Mouse (Mus musculus) 3134 (cell line): Measurements from ENCODE around the gene Ehbp1.
A peak's percentile ranks its signal among the peaks of the same experiment; 100 is the strongest.

ENCODE experiments used
- DNase-seq: peaks from one replicate; pipeline ENCODE4 v3.0.0-alpha.2; 2011; ENCODE audit warnings: low spot score; ENCODE audit not compliant: insufficient read length; ENCODE audit errors: extremely low read depth

The Ehbp1 gene

GRCm38 (mm10) chr11:22342242-22343207 is at the start of gene Ehbp1:
Gene Ehbp1, minus strand, starts transcription at chr11:22342292.
- DNase-seq, result peak; percentile 9

DNA sequence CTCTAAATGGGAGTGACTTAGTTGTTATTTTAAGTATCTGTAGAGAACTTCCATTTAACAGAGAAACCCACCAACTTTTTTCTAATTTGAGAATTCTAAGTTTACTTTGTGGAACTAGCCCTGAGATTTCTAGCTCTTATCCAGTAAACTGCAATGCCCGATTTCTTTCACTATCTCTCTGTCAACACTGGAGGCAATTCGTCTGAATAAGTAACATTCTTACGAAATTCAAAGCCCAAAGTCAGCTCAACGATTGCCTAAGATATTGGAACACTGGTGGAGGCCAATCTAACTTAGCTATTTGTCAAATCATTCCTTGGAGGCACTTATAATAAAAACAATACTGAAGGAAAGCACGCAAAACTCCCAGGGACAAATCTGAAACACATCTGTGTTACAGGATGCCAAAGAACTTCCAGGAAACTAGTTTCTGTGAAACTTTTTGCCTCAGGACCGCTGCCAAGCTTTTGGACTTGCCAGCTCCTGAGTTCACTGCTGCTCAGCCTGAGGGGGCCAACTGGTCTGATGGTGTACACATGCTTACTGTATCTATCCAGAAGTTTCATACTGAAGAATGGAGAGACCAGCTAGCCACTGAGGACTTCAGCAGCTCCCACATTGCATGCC is 45.5 kb upstream of the Ehbp1 start:
- no peak for DNase-seq

DNA sequence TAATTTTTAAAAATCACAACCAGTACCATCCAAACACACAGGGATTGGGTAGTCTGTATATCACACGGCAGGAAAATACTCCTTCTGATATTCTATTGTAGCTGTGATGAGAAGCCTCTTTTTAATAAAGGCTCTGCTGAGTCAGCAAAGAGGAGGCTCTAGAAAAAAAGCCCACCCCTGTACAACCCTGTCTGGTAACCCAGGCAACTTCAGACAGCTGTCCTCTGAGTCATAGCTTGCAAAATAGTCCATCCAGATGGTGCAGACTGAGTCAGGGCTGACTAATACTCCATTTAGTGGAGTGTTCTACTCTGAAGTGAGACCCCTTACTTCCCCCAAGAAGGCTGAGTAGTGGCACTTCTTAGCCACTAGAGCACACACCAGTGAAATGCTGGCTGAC is 41.4 kb upstream of the Ehbp1 start:
- peak; percentile 21 for DNase-seq

DNA sequence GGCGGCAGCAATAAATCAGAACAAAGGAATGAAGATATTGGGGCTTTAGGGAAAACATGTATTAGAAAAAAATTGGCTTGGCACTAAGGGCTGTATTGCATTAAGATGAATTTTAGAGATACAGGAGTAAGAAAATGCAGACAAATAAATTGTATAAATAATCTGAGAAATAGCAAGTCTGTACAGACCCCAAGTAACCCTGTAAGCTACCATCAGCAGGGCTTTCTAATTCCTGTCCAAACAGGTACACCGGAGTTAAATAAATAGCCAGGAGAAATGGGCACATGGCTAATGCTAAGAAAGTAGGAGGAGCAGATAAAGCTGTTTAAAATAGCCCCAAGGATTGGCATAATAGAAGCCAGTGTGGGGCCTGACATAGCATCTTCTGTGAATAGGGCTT is 32.7 kb upstream of the Ehbp1 start:
- DNase-seq, result no peak

DNA sequence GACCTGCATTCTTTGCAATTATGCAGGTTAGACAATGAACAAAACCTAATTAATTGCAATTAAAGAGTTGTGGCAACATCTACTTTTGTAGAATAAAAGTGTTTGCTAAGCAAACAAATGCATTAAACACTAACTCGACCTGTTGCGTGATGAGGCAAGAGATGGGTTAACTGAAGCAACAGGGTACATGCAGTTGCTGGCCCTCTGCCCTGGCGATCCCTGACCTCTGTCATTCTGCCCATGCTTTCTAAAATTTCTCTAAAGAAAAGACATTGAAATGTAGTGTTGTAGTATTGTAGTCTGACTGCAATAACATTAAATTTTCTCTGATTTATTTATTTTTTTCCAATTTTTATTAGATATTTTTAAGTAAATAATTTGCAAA is 31.2 kb upstream of the Ehbp1 start:
- DNase-seq, result no peak

GRCm38 (mm10) chr11:22372609-22373289 is 30.7 kb upstream of the Ehbp1 start:
- no peak for DNase-seq

DNA sequence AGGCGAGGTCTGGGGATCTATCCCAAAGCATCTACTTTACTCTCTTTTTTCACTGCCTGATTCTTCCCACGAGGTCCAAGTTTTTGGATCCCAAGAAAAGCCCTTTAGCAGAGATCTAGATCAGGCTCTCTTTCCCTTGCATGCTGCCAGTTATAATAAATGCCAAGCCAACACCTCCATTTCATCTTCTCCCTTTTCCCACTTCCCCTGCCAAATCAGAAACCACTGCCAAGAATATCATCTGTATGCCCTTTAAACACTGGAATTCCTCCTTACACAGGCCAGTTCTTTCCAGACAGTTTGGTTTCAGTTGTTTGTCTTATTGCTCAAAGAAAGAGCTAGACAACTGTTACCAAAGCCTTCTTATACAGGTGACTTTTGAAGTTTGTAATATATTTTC is 27.7 kb upstream of the Ehbp1 start:
- DNase-seq, result no peak

- DNase-seq, result no peak
Observed at GRCm38 (mm10) chr11:22368621-22369020, 26.5 kb upstream of the Ehbp1 start.

- DNase-seq, result no peak
Observed at GRCm38 (mm10) chr11:22366486-22366885, 24.4 kb upstream of the Ehbp1 start.

DNA sequence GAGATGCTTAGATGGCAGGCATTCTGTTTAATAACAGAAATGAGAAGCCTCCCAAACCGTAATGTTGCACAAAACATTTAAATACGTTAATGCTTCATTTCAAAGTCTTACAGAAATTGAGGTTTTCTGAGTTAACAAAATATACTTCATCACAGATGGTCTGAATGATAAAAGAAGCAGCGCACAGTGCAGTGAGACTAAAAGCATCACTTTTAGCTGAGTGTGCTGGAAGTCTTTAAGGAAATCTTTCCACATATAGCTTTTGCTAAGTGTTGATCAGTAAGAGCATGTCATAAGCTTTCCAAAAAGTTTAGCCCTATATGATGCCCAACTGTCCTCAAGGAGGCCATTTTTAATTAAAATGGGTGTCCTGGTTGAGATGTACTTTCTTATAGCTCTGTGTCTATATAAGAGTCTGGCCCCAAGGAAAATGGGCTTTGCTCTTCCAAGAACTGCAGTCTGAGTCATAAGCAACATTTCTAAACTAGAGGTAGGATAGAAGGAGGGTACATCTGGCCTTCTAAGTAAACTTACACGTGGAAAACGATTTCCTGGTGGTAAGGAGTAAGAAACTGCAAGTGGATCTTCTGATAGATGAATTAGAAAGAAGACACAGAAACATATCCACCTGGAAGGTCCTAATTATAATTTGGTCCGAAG is 12.0 kb upstream of the Ehbp1 start:
- no peak for DNase-seq

GRCm38 (mm10) chr11:22349945-22350344 is 7.9 kb upstream of the Ehbp1 start:
- DNase-seq, result no peak

GRCm38 (mm10) chr11:22348536-22348910 is 6.4 kb upstream of the Ehbp1 start:
- DNase-seq, result no peak

GRCm38 (mm10) chr11:22347651-22348535 is 5.8 kb upstream of the Ehbp1 start:
- no peak for DNase-seq

DNA sequence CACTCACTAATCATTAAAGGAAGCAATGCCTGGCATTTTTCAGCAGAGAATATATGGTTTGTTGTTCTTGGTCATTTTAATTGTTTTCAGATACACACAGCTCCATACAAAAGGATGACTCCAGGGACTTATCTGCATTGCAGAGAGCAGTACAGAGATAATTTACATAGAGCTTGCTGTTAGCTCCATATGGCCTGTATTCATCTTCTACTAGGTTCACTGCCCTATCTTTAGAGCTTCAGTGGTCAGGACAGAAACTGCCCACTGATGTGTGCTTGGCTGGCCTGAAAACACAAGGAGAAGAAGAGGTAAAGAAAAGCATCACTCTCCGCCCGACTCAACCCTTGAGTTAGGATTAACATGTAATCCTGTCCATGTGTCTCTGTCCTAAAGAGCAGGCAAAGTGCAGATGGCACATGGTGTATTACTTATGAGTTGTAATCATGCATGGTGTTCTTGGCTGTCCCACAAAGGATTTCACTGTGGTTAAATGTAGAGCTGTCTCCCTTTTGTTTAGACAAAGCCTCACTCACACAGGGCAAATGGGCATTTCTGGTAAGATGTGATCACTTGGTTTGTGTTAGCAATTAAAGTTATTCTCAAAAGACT is 14.7 kb downstream of the Ehbp1 start:
- no peak for DNase-seq

DNA sequence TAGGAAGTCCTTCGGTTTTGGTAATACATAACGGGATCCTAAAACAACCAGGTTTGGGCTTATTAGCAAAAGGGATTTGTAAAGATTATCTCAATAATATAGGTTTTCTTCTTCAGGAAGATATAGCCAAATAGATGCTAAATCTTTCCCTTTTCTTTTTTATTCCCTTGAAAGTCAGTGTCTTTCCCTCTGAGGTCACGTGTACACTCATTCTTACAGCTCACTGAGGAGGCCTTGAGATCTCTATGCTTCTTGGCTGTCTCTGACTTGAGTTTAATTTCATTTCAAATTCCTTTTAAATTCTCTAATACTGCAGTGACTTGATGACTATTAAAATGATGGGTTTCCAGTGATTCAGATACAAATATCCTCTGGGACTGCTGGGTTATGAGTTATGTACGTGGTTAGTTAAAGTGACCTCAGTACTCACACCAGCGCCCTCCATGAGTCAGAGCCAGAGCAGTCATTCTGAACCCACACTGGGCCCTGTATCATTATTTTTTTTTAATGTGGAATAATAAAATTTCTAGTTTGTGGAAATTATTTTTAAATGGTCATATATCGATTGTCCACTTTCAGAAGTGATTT is 24.2 kb downstream of the Ehbp1 start:
- DNase-seq, result peak; percentile 41

DNA sequence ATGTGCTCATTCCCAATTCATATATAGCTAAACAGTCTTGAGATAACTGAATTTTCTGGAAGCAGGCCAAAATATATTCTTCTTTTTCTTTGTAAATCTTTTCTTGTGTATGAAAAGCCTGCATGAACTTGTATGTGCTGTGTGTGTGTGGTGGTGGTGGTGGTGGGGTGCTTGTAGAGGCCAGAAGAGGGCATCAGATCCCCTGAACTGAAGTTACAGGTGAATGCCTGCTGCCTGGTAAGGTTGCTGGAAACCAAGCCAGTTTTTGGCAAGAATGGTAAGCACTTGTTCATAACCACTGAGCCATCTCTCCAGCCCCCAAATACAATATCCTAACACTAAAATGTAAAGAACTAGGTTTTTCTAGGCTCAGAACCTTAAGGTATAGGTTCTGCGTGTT is 26.3 kb downstream of the Ehbp1 start:
- no peak for DNase-seq

DNA sequence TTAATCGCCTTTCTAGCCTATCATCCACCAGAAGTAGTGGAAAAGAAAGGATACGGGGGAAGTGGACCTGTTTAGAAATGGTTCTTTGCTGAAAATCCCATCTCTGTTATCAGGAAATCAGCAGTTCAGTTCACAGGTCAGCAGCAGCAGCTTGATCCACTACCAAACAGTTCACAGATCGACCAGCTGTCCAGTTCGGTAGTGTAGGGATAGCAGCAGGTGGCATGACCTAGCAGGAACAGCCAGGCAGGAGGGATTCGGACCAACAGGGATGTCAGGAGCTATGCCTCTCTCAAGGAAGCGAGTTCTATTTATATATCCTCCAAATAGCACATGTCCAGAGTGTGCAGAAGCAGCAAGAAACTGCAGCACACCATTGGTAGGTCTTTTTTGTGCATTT is 40.9 kb downstream of the Ehbp1 start:
- DNase-seq, result no peak

- no peak for DNase-seq
Observed at GRCm38 (mm10) chr11:22289164-22289563, 52.9 kb downstream of the Ehbp1 start.

DNA sequence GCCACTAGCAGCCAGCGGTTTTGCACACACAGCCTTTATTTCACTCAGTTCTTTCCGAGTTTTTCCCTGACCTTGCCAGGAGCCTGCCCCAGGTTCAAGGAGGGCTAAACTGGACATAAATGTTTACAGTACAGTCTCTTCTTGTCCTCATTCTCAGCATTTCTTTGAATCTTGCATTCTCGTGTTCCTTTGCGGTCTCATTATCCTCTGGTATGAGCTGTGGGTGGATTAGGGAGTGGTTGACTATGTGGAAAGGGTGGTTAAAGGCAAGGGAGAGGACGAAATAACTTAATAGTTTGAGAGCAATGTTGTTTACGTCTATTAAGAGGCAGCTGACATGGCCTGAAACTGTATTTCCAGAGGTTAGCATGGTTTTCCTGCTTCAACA is 54.6 kb downstream of the Ehbp1 start:
- no peak for DNase-seq
